Mouse (Mus musculus): ENCODE measurements around the gene Itga6.

DNA sequence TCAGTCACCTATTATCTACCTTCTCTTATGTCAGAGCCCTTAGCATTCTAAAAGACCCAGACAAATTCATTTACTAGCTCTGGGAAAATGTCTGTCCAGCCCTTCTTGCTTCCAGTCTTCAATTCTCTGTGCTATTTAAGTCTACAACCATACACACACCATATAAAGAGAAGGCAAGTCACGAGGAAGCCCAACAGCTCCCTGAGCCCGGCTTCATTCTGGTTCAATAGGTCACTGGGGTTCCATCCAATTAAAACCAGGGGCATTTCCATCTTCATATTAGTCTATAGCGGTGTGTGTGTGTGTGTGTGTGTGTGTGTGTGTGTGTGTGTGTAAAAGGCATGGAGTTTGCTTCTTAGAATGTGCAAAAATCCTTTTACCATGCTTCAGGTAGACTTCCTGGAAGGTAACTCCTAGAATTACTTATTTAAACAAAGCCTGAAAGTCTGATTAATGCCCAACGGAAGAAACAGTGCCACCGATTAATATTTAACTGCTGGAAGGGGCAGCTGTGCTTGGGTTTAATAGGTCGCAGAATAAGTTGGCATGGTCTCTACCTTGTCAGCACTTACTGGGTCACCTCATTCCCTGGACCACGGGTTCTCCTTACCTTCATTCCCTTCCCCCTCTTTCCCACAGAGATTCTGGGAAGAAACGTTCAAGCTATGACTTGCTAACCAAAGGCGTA is 6.1 kb upstream of the Itga6 start:
- TF ChIP-seq CTCF (IDR thresholded peaks at IDR 0.05; ENCODE audit: borderline replicate concordance, insufficient read depth, low read depth, low read length) (no peak), POLR2A (IDR thresholded peaks at IDR 0.05; ENCODE audit: borderline replicate concordance, insufficient read depth, low read length) (no peak)

Measured in cerebellum, adult 2 months (tissue).